Mouse (Mus musculus) brain, adult 2 months (tissue): ENCODE results near the gene Zfp174.
A peak's percentile ranks its signal among the peaks of the same experiment; 100 is the strongest.
"Not testable (repeated sequence)": the region's sequence is repeated elsewhere in the genome, so short reads cannot be mapped to it uniquely, and the experiment has no call there.

ENCODE experiments used
- DNase-seq: peaks from one replicate; pipeline ENCODE4 v3.0.0; 2011; ENCODE audit warnings: low read depth, low spot score

Gene Zfp174

GRCm38 (mm10) chr16:3846711-3847518 is at the start of gene Zfp174:
Zfp174 (plus strand) TSS chr16:3847268.
- DNase-seq = peak; percentile 98

- DNase-seq = no peak
Measured at GRCm38 (mm10) chr16:3808176-3808575, 38.9 kb upstream of the Zfp174 start.

- DNase-seq = not testable (repeated sequence)
Measured at GRCm38 (mm10) chr16:3814667-3815066, 32.4 kb upstream of the Zfp174 start.

GRCm38 (mm10) chr16:3820202-3820601 is 26.9 kb upstream of the Zfp174 start:
- DNase-seq = no peak

GRCm38 (mm10) chr16:3828021-3828420 is 19.0 kb upstream of the Zfp174 start:
- no peak for DNase-seq

GRCm38 (mm10) chr16:3829727-3830126 is 17.3 kb upstream of the Zfp174 start:
- DNase-seq = no peak

GRCm38 (mm10) chr16:3830588-3831109 is 16.4 kb upstream of the Zfp174 start, which contains the start of gene Olfr15:
Olfr15 (plus strand) TSS chr16:3830878.
- DNase-seq = no peak

GRCm38 (mm10) chr16:3835461-3835860 is 11.6 kb upstream of the Zfp174 start:
- no peak for DNase-seq

- DNase-seq = peak; percentile 44
Measured at GRCm38 (mm10) chr16:3839157-3839885, 7.7 kb upstream of the Zfp174 start.

GRCm38 (mm10) chr16:3842989-3843388 is 4.1 kb upstream of the Zfp174 start:
- peak; percentile 14 for DNase-seq

GRCm38 (mm10) chr16:3843796-3844195 is 3.3 kb upstream of the Zfp174 start:
- DNase-seq = no peak

- DNase-seq = no peak
Measured at GRCm38 (mm10) chr16:3847871-3848270, 803 bp downstream of the Zfp174 start.

- DNase-seq = no peak
Measured at GRCm38 (mm10) chr16:3848416-3848815, 1.3 kb downstream of the Zfp174 start.

GRCm38 (mm10) chr16:3851301-3851700 is 4.2 kb downstream of the Zfp174 start:
- DNase-seq = not testable (repeated sequence)

GRCm38 (mm10) chr16:3852586-3852985 is 5.5 kb downstream of the Zfp174 start:
- no peak for DNase-seq

- no peak for DNase-seq
Measured at GRCm38 (mm10) chr16:3854437-3855182, 7.5 kb downstream of the Zfp174 start.

GRCm38 (mm10) chr16:3855776-3856175 is 8.7 kb downstream of the Zfp174 start:
- no peak for DNase-seq

GRCm38 (mm10) chr16:3859254-3859653 is 12.2 kb downstream of the Zfp174 start:
- DNase-seq = no peak

- no peak for DNase-seq
Measured at GRCm38 (mm10) chr16:3871815-3872214, 24.7 kb downstream of the Zfp174 start.

GRCm38 (mm10) chr16:3872216-3873047 is 25.4 kb downstream of the Zfp174 start, which contains the start of gene Naa60:
Naa60 (plus strand) TSS chr16:3872375.
- peak; percentile 98 for DNase-seq

- DNase-seq = no peak
Measured at GRCm38 (mm10) chr16:3876346-3876745, 29.3 kb downstream of the Zfp174 start.
